Mouse (Mus musculus): ENCODE data around the gene Sbno2.
A peak's percentile ranks its signal among the peaks of the same experiment; 100 is the strongest.

The Sbno2 gene

GRCm38 (mm10) chr10:80039559-80039979 is 65.8 kb downstream of the Sbno2 start, which contains the start of gene Polr2e:
TSS of gene Polr2e (minus strand) at chr10:80039795.
- peak; percentile 99 for DNase-seq (ENCODE audit: low read depth in 2 of 2, low spot score in 2 of 2)

- DNase-seq (ENCODE audit: low read depth in 2 of 2, low spot score in 2 of 2): no peak
These were observed 68.5 kb downstream of the Sbno2 start for GRCm38 (mm10) chr10:80036832-80037231.

- no peak for DNase-seq (ENCODE audit: low read depth in 2 of 2, low spot score in 2 of 2)
These were observed 69.7 kb downstream of the Sbno2 start for GRCm38 (mm10) chr10:80035686-80036085.

GRCm38 (mm10) chr10:80035148-80035547 is 70.2 kb downstream of the Sbno2 start:
- no peak for DNase-seq (ENCODE audit: low read depth in 2 of 2, low spot score in 2 of 2)

GRCm38 (mm10) chr10:80033511-80034391 is 71.6 kb downstream of the Sbno2 start:
- no peak for DNase-seq (ENCODE audit: low read depth in 2 of 2, low spot score in 2 of 2)

GRCm38 (mm10) chr10:80032799-80033480 is 72.4 kb downstream of the Sbno2 start:
- DNase-seq (ENCODE audit: low read depth in 2 of 2, low spot score in 2 of 2): peak; percentile 48 to 66

GRCm38 (mm10) chr10:80030736-80031135 is 74.6 kb downstream of the Sbno2 start:
- no peak for DNase-seq (ENCODE audit: low read depth in 2 of 2, low spot score in 2 of 2)

- DNase-seq (ENCODE audit: low read depth in 2 of 2, low spot score in 2 of 2): no peak
These were observed 75.2 kb downstream of the Sbno2 start for GRCm38 (mm10) chr10:80030191-80030590.

GRCm38 (mm10) chr10:80028521-80028846 is 76.9 kb downstream of the Sbno2 start:
- no peak for DNase-seq (ENCODE audit: low read depth in 2 of 2, low spot score in 2 of 2)

GRCm38 (mm10) chr10:80027681-80028520 is 77.5 kb downstream of the Sbno2 start:
- DNase-seq (ENCODE audit: low read depth in 2 of 2, low spot score in 2 of 2): no peak

- DNase-seq (ENCODE audit: low read depth in 2 of 2, low spot score in 2 of 2): no peak
These were observed 79.5 kb downstream of the Sbno2 start for GRCm38 (mm10) chr10:80025889-80026288.

GRCm38 (mm10) chr10:80025463-80025862 is 79.9 kb downstream of the Sbno2 start:
- no peak for DNase-seq (ENCODE audit: low read depth in 2 of 2, low spot score in 2 of 2)

- DNase-seq (ENCODE audit: low read depth in 2 of 2, low spot score in 2 of 2): no peak
These were observed 80.4 kb downstream of the Sbno2 start for GRCm38 (mm10) chr10:80025044-80025347.

GRCm38 (mm10) chr10:80024229-80025043 is 80.9 kb downstream of the Sbno2 start:
- peak; percentile 69 to 80 for DNase-seq (ENCODE audit: low read depth in 2 of 2, low spot score in 2 of 2)

GRCm38 (mm10) chr10:80023758-80024157 is 81.6 kb downstream of the Sbno2 start:
- no peak for DNase-seq (ENCODE audit: low read depth in 2 of 2, low spot score in 2 of 2)

- DNase-seq (ENCODE audit: low read depth in 2 of 2, low spot score in 2 of 2): no peak
These were observed 82.6 kb downstream of the Sbno2 start for GRCm38 (mm10) chr10:80022806-80023205.

GRCm38 (mm10) chr10:80022164-80022563 is 83.2 kb downstream of the Sbno2 start:
- DNase-seq (ENCODE audit: low read depth in 2 of 2, low spot score in 2 of 2): peak; percentile 48 to 57

GRCm38 (mm10) chr10:80021320-80021641 is 84.1 kb downstream of the Sbno2 start:
- no peak for DNase-seq (ENCODE audit: low read depth in 2 of 2, low spot score in 2 of 2)

GRCm38 (mm10) chr10:80020603-80021319 is 84.6 kb downstream of the Sbno2 start:
- no peak for DNase-seq (ENCODE audit: low read depth in 2 of 2, low spot score in 2 of 2)

GRCm38 (mm10) chr10:80020191-80020590 is 85.2 kb downstream of the Sbno2 start:
- no peak for DNase-seq (ENCODE audit: low read depth in 2 of 2, low spot score in 2 of 2)

Data from CD8-positive naive resting alpha-beta T cell, adult 2 months (primary cell).